Mouse (Mus musculus) heart, postnatal 0 days (tissue): ENCODE results near the gene Gpr84. TPM values are rescaled to one million over a fixed set of nuclear protein-coding genes. Genes with fewer than 3 reads are reported as not detected.

Experiments
- ATAC-seq: fragments of 200-750 bp; cut with Nextera tagmentation; 2 replicates; pipeline ENCODE4 v1.8.0; 2017; ENCODE audit warnings: low read depth, moderate number of reproducible peaks, moderate library complexity; ENCODE audit not compliant: insufficient read depth
- DNase-seq: peaks from one replicate; pipeline ENCODE4 v3.0.0-alpha.2; 2016; ENCODE audit warnings: low spot score
- H3K27ac ChIP-seq: fragments of 300-500 bp; sonication (generic); 2 replicates; pipeline ENCODE4 v1.5.1; 2014; ENCODE audit warnings: low read depth, mild to moderate bottlenecking
- H3K27me3 ChIP-seq: fragments of 300-500 bp; sonication (generic); 2 replicates; pipeline ENCODE4 v1.6.1; 2014; ENCODE audit warnings: low read length, mixed read lengths; ENCODE audit not compliant: control insufficient read depth, insufficient read depth
- H3K36me3 ChIP-seq: fragments of 300-500 bp; sonication (generic); replicated peaks from 2 replicates; pipeline ENCODE4 v1.6.1; 2014; ENCODE audit warnings: low read length, mixed read lengths; ENCODE audit not compliant: control insufficient read depth, insufficient read depth
- H3K4me1 ChIP-seq: fragments of 300-500 bp; sonication (generic); 2 replicates; pipeline ENCODE4 v1.6.1; 2014; ENCODE audit warnings: antibody characterized with exemption; ENCODE audit not compliant: control insufficient read depth, insufficient read depth
- H3K4me2 ChIP-seq: fragments of 300-500 bp; sonication (generic); 2 replicates; pipeline ENCODE4 v1.6.1; 2014; ENCODE audit warnings: low read depth, mild to moderate bottlenecking, low read length, moderate library complexity
- H3K4me3 ChIP-seq: fragments of 300-500 bp; sonication (generic); 2 replicates; pipeline ENCODE4 v1.5.1; 2014; ENCODE audit warnings: low read depth, low read length
- H3K9ac ChIP-seq: fragments of 300-500 bp; sonication (generic); replicated peaks from 2 replicates; pipeline ENCODE4 v1.6.1; 2014; ENCODE audit warnings: low read depth, low read length, mixed read lengths
- H3K9me3 ChIP-seq: fragments of 300-500 bp; sonication (generic); replicated peaks from 2 replicates; pipeline ENCODE4 v1.6.1; 2016; ENCODE audit warnings: low read length; ENCODE audit not compliant: control insufficient read depth
- CTCF ChIP-seq: IDR thresholded peaks from 2 replicates; pipeline ENCODE4 v1.5.1; 2016; ENCODE audit warnings: antibody characterized with exemption, control low read depth, low read depth
- EP300 ChIP-seq: IDR thresholded peaks from 2 replicates; pipeline ENCODE4 v1.6.1; 2016; ENCODE audit warnings: antibody characterized with exemption, low read depth
- WGBS: fragments of 180-500 bp; shearing (Covaris S2); extraction: QIAGEN DNeasy Blood & Tissue Kit; methylation state at CpG from one replicate; pipeline ENCODE4 v1.1.7; 2014; 5-methylcytosine and 5-hydroxymethylcytosine counted together
- microRNA counts: library from miRNA; unstranded; fragments of <30 nt; microRNA quantifications from one replicate; lab custom pipeline; 2015
- microRNA-seq: library from miRNA; unstranded; fragments of <30 nt; microRNA quantifications from one replicate; pipeline ENCODE4, GENCODE M21; 2016
- polyA plus RNA-seq: library from polyadenylated mRNA; unstranded; fragments of >200 nt; fragmentation: Nextera tagmentation; extraction: Ambion mirVana; gene quantifications from 2 replicates; pipeline ENCODE4 v1.2.1, GENCODE M21; 2015
- total RNA-seq: library from RNA; depleted of rRNA; stranded (reverse); fragments of >200 nt; gene quantifications from 2 replicates; pipeline ENCODE4 v1.2.3, GENCODE M21; 2014; ENCODE audit warnings: low replicate concordance; rRNA removed

The Gpr84 gene
- total and polyA plus RNA-seq, 2 experiments from 2014 or later = 0.10 TPM; not detected in 1

DNA sequence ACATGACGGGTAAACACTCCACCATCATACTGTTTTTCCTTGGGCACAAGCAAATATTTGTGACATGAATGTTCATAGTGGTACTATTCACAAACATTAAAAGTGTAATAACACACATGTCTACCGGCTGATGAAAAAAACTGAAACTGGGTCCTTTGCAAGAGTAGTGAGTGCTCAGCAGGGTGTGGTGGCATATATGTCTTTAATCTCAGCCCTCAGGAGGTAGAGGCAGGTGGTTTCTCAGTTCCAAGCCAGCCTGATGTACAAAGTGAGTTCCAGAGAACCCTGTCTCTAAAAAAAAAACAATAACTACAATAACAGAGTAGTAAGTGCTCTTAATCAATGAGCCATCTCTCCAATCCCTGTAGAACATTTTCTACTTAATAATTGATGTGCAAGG lies 45.6 kb downstream of the Gpr84 start:
- Histone ChIP-seq H3K9ac (no peak overlapping the region), H3K36me3 (no peaks in the 10 kb centered on the region), H3K4me3 (no peak overlapping the region), H3K27me3 (no peaks in the 10 kb centered on the region), H3K9me3 (no peaks in the 10 kb centered on the region), H3K4me1 (peaks cover 3% of the 10 kb centered on the region; the same call in 1 of the 2 replicates), H3K4me2 (no peak overlapping the region), H3K27ac (no peak overlapping the region)
- DNase-seq (no peak), ATAC-seq (no peak)
- no peak for TF ChIP-seq CTCF
- TF ChIP-seq EP300 = no peak
- 85% methylated on average over 2 of the region's 2 CpGs for WGBS

DNA sequence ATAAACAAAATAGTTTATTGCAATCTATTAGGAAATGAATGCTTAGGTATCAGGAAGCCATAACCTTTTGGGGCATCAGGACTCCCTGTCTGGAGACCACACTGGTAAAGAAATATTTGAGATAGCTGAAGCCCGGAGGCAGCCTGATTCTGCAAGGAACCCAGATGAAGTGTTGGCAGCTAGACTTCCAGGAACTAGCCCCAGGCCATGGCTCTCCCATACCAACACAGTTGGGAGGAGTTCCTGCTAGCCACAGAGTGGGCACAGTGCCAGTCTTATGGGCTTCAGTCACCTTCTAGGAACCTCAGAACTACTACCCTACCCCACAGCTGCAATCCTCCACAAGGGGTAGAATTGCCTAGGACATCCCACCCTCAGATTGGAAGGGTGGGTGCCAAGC lies 50.4 kb downstream of the Gpr84 start:
- Histone ChIP-seq H3K27ac (no peak overlapping the region), H3K4me2 (no peak overlapping the region)
- WGBS = 5% methylated on average over 1 of the region's 1 CpGs

DNA sequence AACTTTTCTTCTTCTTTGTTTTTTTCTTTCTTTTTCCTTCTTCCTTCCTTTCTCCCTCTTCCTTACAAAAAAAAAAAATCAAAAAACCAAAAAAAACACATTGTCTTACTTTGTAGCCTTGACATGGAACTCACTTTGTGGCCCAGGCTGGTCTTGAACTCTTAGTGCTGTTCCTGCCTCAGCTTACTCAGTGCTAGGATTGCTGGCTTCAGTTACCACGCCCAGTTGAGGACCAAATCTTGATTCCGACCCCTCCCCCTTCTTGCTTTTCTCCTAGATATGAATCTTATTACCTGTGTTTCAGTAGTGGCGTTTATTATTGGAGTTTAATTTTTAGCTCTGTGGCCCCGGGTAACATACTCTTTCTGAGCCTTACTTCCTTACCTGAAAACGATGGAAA lies 51.2 kb downstream of the Gpr84 start:
- 80% methylated on average over 5 of the region's 5 CpGs for WGBS
- TF ChIP-seq EP300 = no peak
- TF ChIP-seq CTCF = no peak
- Histone ChIP-seq H3K36me3 (no peaks in the 10 kb centered on the region), H3K27me3 (no peaks in the 10 kb centered on the region), H3K9me3 (no peaks in the 10 kb centered on the region), H3K4me1 (peaks cover 21% of the 10 kb centered on the region), H3K4me3 (no peak overlapping the region), H3K9ac (no peak overlapping the region), H3K27ac (no peak overlapping the region; the same call in 1 of the 2 replicates), H3K4me2 (no peak overlapping the region)
- DNase-seq (no peak), ATAC-seq (no peak)

More for the DNA sequence above, 50.4 kb downstream of the Gpr84 start:
- Histone ChIP-seq H3K9me3 (no peaks in the 10 kb centered on the region), H3K9ac (no peak overlapping the region), H3K36me3 (no peaks in the 10 kb centered on the region), H3K27me3 (no peaks in the 10 kb centered on the region), H3K4me1 (peaks cover 17% of the 10 kb centered on the region), H3K4me3 (no peak overlapping the region)
- ATAC-seq (no peak), DNase-seq (no peak)
- TF ChIP-seq CTCF (no peak), EP300 (no peak)

MicroRNAs encoded within 50 kb of the gene (microRNA counts, 519-probe panel; counts per million panel counts)
- microRNA mmu-miR-148b (lab: Ali Mortazavi, UCI) = 5,352 counts per million, percentile 68 among the panel's probes with 10 or more counts

Small RNA genes lying within 50 kb of the gene (microRNA-seq; reads per million reads assigned to microRNA genes)
- gene Mir148b (293 reads per million, percentile 69 among the genes with 10 or more reads in this experiment), gene Mir6963 (1.8 reads per million, percentile 2 among the genes with 10 or more reads in this experiment)

Other genes with a start within 250 kb of the Gpr84 start
- 15.7 and 18.2 TPM in 2 replicates for gene Smug1, start 143.5 kb downstream of the Gpr84 start, total RNA-seq
- 10.0 and 10.1 TPM in 2 replicates for gene Smug1, start 143.5 kb downstream of the Gpr84 start, polyA plus RNA-seq
- gene Cbx5, start 70.8 kb downstream of the Gpr84 start, total RNA-seq = 54.1 and 81.6 TPM in 2 replicates
- gene Cbx5, start 70.8 kb downstream of the Gpr84 start, polyA plus RNA-seq = 41.5 and 42.1 TPM in 2 replicates
- gene Hnrnpa1, start 70.2 kb downstream of the Gpr84 start, total RNA-seq = 37.0 and 88.5 TPM in 2 replicates
- gene Hnrnpa1, start 70.2 kb downstream of the Gpr84 start, polyA plus RNA-seq = 260 and 284 TPM in 2 replicates
- gene Nfe2, start 52.2 kb downstream of the Gpr84 start, total RNA-seq = 1.9 and 2.5 TPM in 2 replicates
- 0.93 and 1.2 TPM in 2 replicates for gene Nfe2, start 52.2 kb downstream of the Gpr84 start, polyA plus RNA-seq
- 109 and 117 TPM in 2 replicates for gene Copz1, start 37.9 kb downstream of the Gpr84 start, total RNA-seq
- 124 TPM in 2 replicates for gene Copz1, start 37.9 kb downstream of the Gpr84 start, polyA plus RNA-seq
- gene Zfp385a, start 29.5 kb upstream of the Gpr84 start, total RNA-seq = 5.4 and 7.9 TPM in 2 replicates
- gene Zfp385a, start 29.5 kb upstream of the Gpr84 start, polyA plus RNA-seq = 4.5 and 5.5 TPM in 2 replicates
- 83.3 and 85.4 TPM in 2 replicates for gene Itga5, start 56.2 kb upstream of the Gpr84 start, total RNA-seq
- 44.3 and 47.5 TPM in 2 replicates for gene Itga5, start 56.2 kb upstream of the Gpr84 start, polyA plus RNA-seq
- 9.9 TPM in 1 of 2 replicates, not detected in the other for gene Gtsf1, start 119.9 kb upstream of the Gpr84 start, total RNA-seq
- gene Gtsf1, start 119.9 kb upstream of the Gpr84 start, polyA plus RNA-seq = 11.4 and 13.7 TPM in 2 replicates
- gene Gtsf2, start 137.9 kb upstream of the Gpr84 start, total RNA-seq = not detected in 2 replicates
- gene Gtsf2, start 137.9 kb upstream of the Gpr84 start, polyA plus RNA-seq = not detected in 2 replicates
- gene Nckap1l, start 143.2 kb upstream of the Gpr84 start, total RNA-seq = 1.7 and 3.4 TPM in 2 replicates
- gene Nckap1l, start 143.2 kb upstream of the Gpr84 start, polyA plus RNA-seq = 0.93 and 0.97 TPM in 2 replicates
- 0.88 and 4.0 TPM in 2 replicates for gene Pde1b, start 192.4 kb upstream of the Gpr84 start, total RNA-seq
- 1.2 and 1.3 TPM in 2 replicates for gene Pde1b, start 192.4 kb upstream of the Gpr84 start, polyA plus RNA-seq
- 8.4 and 25.2 TPM in 2 replicates for gene Ppp1r1a, start 227.4 kb upstream of the Gpr84 start, total RNA-seq
- gene Ppp1r1a, start 227.4 kb upstream of the Gpr84 start, polyA plus RNA-seq = 36.3 and 43.4 TPM in 2 replicates